ENCODE assay signal across 7 mouse cellular contexts in genomic region chr17:63492665-63493273, GRCm38 (mm10). TPM values are rescaled to one million over a fixed set of nuclear protein-coding genes. Genes with fewer than 3 reads are reported as not detected.
DNase-seq lines count a peak whose midpoint lies in the region; ATAC-seq and TF ChIP-seq lines count a peak whose summit lies in the region.

No protein-coding gene starts in this region.

- H3K4me2 ChIP-seq in limb, embryonic 14.5 days (replicated peaks; ENCODE audit: low read depth, low read length, severe bottlenecking): peak overlapping the region; percentile 36
- no peak overlapping the region for H3K4me2 ChIP-seq in forebrain, embryonic 14.5 days (ENCODE audit: low read length)

- H3K27ac ChIP-seq in layer of hippocampus, adult 2 months: peak overlapping the region; percentile 56; the same call in 1 of the 2 replicates
- peak overlapping the region; percentile 79 for H3K27ac ChIP-seq in limb, embryonic 14.5 days (replicated peaks; ENCODE audit: low read depth, low read length)
- peak overlapping the region; percentile 6; the same call in 1 of the 2 replicates for H3K27ac ChIP-seq in small intestine, adult 2 months (ENCODE audit: insufficient read depth, low read depth, low read length)
- H3K27ac ChIP-seq in forebrain, embryonic 14.5 days (ENCODE audit: low read depth, low read length): no peak overlapping the region

- ATAC-seq in granulocyte monocyte progenitor cell, adult 5-6 weeks (replicated peaks; ENCODE audit: poor library complexity, severe bottlenecking): peak; percentile 71
- ATAC-seq in limb, embryonic 14.5 days (ENCODE audit: low FRiP score, low read depth): no peak
- no peak for ATAC-seq in forebrain, embryonic 14.5 days

- H3K9ac ChIP-seq in limb, embryonic 14.5 days (ENCODE audit: low read depth, low read length, severe bottlenecking): no peak overlapping the region
- no peak overlapping the region for H3K9ac ChIP-seq in forebrain, embryonic 14.5 days (ENCODE audit: low read length)

- H3K4me1 ChIP-seq in limb, embryonic 14.5 days (ENCODE audit: control insufficient read depth, insufficient read depth, low read length): peaks cover 39% of the 10 kb centered on the region
- H3K4me1 ChIP-seq in small intestine, adult 2 months (ENCODE audit: control insufficient read depth, insufficient read depth, insufficient read length, low read length): no peaks in the 10 kb centered on the region; the same call in 1 of the 2 replicates
- H3K4me1 ChIP-seq in forebrain, embryonic 14.5 days (ENCODE audit: control insufficient read depth, insufficient read depth, low read length): peaks cover 19% of the 10 kb centered on the region

- 62% methylated on average over 8 of the region's 8 CpGs for WGBS in limb, embryonic 14.5 days
- WGBS in small intestine, adult 2 months: 57% methylated on average over 8 of the region's 8 CpGs
- WGBS in forebrain, embryonic 14.5 days: 87% methylated on average over 8 of the region's 8 CpGs

- no peak for DNase-seq in layer of hippocampus, adult 2 months (ENCODE audit: low spot score in 2 of 2)
- DNase-seq in layer of hippocampus, adult 9-11 months: no peak
- DNase-seq in limb, embryonic 14.5 days (ENCODE audit: low spot score): peak; percentile 19
- no peak for DNase-seq in ovary, postnatal 10 days (ENCODE audit: low spot score)
- no peak for DNase-seq in forebrain, embryonic 14.5 days (ENCODE audit: low spot score)

- peak overlapping the region; percentile 32 for H3K4me3 ChIP-seq in layer of hippocampus, adult 2 months
- H3K4me3 ChIP-seq in limb, embryonic 14.5 days (replicated peaks; ENCODE audit: low read length): no peak overlapping the region
- H3K4me3 ChIP-seq in small intestine, adult 2 months (ENCODE audit: low read depth, low read length): no peak overlapping the region
- no peak overlapping the region for H3K4me3 ChIP-seq in forebrain, embryonic 14.5 days (ENCODE audit: low read depth, low read length)

- no peaks in the 10 kb centered on the region for H3K27me3 ChIP-seq in limb, embryonic 14.5 days (ENCODE audit: control insufficient read depth, insufficient read depth, low read length)
- no peaks in the 10 kb centered on the region for H3K27me3 ChIP-seq in small intestine, adult 2 months (ENCODE audit: control insufficient read depth, insufficient read depth, low read length)
- H3K27me3 ChIP-seq in forebrain, embryonic 14.5 days (replicated peaks; ENCODE audit: control insufficient read depth, insufficient read depth, low read length): no peaks in the 10 kb centered on the region

- H3K36me3 ChIP-seq in limb, embryonic 14.5 days (ENCODE audit: control insufficient read depth, insufficient read depth, low read length): peaks cover 13% of the 10 kb centered on the region
- H3K36me3 ChIP-seq in small intestine, adult 2 months (ENCODE audit: control insufficient read depth, insufficient read depth, low read length): peaks cover 3% of the 10 kb centered on the region; the same call in 1 of the 2 replicates
- peaks cover 11% of the 10 kb centered on the region; the same call in 1 of the 2 replicates for H3K36me3 ChIP-seq in forebrain, embryonic 14.5 days (ENCODE audit: control insufficient read depth, insufficient read depth, low read length)

- no peak for TF ChIP-seq POLR2A in limb, embryonic 14.5 days (IDR thresholded peaks at IDR 0.05; ENCODE audit: borderline replicate concordance, extremely low read depth, insufficient read depth, insufficient read length)
- TF ChIP-seq POLR2A in small intestine, adult 2 months (IDR thresholded peaks at IDR 0.05; ENCODE audit: low read depth, low read length): no peak

- H3K9me3 ChIP-seq in limb, embryonic 14.5 days (ENCODE audit: control insufficient read depth, low read length): no peaks in the 10 kb centered on the region
- no peaks in the 10 kb centered on the region for H3K9me3 ChIP-seq in forebrain, embryonic 14.5 days (replicated peaks; ENCODE audit: control insufficient read depth, low read length)

- TF ChIP-seq CTCF in layer of hippocampus, adult 2 months (conservative IDR thresholded peaks at IDR 0.05): no peak
- TF ChIP-seq CTCF in small intestine, adult 2 months (IDR thresholded peaks at IDR 0.05; ENCODE audit: extremely low read depth, insufficient read length, insufficient replicate concordance, low read depth, low read length): no peak

RNA-seq across cellular contexts. Expression of gene Fbxl17, which starts 7.0 kb away (rescaled TPM):
- 10 to 100 TPM; 55.3 to 58.6 TPM for total RNA-seq in layer of hippocampus, adult 2 months (2021)
- total RNA-seq in granulocyte monocyte progenitor cell, adult 5-6 weeks (2014; fragmentation: Nextera tagmentation): 7.4 and 20.4 TPM in 2 replicates
- total RNA-seq in granulocyte monocyte progenitor cell, adult 5-6 weeks (2017): 6.3 and 6.6 TPM in 2 replicates
- polyA plus RNA-seq in limb, embryonic 14.5 days (2012; rRNA removed): 12.6 and 13.3 TPM in 2 replicates
- 12.9 and 14.7 TPM in 2 replicates for polyA plus RNA-seq in limb, embryonic 14.5 days (2014; fragmentation: Nextera tagmentation; extraction: Ambion mirVana)
- 3.1 and 5.9 TPM in 2 replicates for polyA plus RNA-seq in small intestine, adult 2 months (2012; rRNA removed)
- 8.9 and 9.1 TPM in 2 replicates for polyA plus RNA-seq in forebrain, embryonic 14.5 days (2014; fragmentation: Nextera tagmentation; extraction: Ambion mirVana)
